Mouse (Mus musculus): Measurements from ENCODE around the gene Ubiad1. TPM values are rescaled to one million over a fixed set of nuclear protein-coding genes. Genes with fewer than 3 reads are reported as not detected.

Ubiad1 gene
- polyA plus RNA-seq, 1 experiment: 3.4 TPM

DNA sequence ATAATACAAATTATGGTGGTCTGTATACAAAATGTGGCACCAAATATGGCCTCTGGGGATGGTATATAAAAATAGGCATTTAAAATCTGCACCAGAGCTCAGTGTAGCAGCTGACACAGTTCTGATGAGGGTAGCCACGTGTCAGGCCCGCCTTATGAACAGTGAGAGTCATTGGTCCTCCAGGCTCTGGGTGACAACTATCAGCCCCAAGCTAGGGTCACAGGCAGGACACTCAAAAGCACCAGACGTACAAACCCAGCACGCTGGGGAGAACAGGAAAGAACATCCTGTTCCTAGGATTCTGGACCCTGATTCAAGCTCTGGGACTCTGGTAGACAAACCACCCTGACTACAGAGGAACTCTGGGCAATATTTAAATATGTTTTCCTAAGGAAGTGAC, 10.0 kb downstream of the Ubiad1 start:
- Histone ChIP-seq H3K4me1 (peaks cover 63% of the 10 kb centered on the region), H3K27me3 (replicated peaks) (no peaks in the 10 kb centered on the region), H3K4me3 (replicated peaks) (no peak overlapping the region), H3K9me3 (no peaks in the 10 kb centered on the region), H3K36me3 (replicated peaks; ENCODE audit: low read length) (peaks cover 85% of the 10 kb centered on the region)
- TF ChIP-seq GATA1 (IDR thresholded peaks at IDR 0.05; ENCODE audit: borderline replicate concordance, low read length) (no peak), FLI1 (IDR thresholded peaks at IDR 0.05; ENCODE audit: low read length) (no peak)

GRCm38 (mm10) chr4:148433813-148434212, 10.8 kb downstream of the Ubiad1 start:
- H3K27me3 ChIP-seq (replicated peaks): peaks cover 6% of the 10 kb centered on the region
- H3K4me1 ChIP-seq: peaks cover 66% of the 10 kb centered on the region
- H3K36me3 ChIP-seq (replicated peaks; ENCODE audit: low read length): peaks cover 78% of the 10 kb centered on the region
- TF ChIP-seq FLI1 (IDR thresholded peaks at IDR 0.05; ENCODE audit: low read length) (no peak), GATA1 (IDR thresholded peaks at IDR 0.05; ENCODE audit: borderline replicate concordance, low read length) (no peak)
- H3K9me3 ChIP-seq: no peaks in the 10 kb centered on the region
- no peak overlapping the region for H3K4me3 ChIP-seq (replicated peaks)

DNA sequence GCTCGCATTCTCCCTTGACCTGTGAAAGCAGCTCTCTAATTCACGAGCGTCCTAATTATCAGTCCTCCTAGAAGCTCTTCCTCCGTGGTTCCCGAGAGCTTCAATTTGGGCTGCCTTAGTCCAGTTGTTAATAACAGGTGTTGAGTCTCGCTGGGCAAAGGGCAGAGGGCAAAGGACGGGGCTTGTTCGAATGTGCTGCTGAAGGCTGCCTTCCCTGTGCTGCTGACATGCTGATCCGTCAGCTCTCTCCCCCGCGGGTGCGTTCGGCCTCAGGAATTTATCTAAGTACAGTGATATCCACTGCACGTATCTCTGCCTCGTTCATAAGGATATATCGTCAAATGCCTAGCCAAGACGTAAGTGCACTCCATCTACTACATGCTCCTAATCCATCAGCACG, 11.2 kb downstream of the Ubiad1 start:
- H3K27me3 ChIP-seq (replicated peaks): peaks cover 10% of the 10 kb centered on the region
- H3K4me3 ChIP-seq (replicated peaks): no peak overlapping the region
- no peak for TF ChIP-seq GATA1 (IDR thresholded peaks at IDR 0.05; ENCODE audit: borderline replicate concordance, low read length)
- TF ChIP-seq FLI1 (IDR thresholded peaks at IDR 0.05; ENCODE audit: low read length): no peak
- peaks cover 73% of the 10 kb centered on the region for H3K36me3 ChIP-seq (replicated peaks; ENCODE audit: low read length)
- H3K4me1 ChIP-seq: peaks cover 66% of the 10 kb centered on the region
- no peaks in the 10 kb centered on the region for H3K9me3 ChIP-seq

GRCm38 (mm10) chr4:148432488-148432887, 12.1 kb downstream of the Ubiad1 start:
- Histone ChIP-seq H3K4me3 (replicated peaks) (no peak overlapping the region), H3K9me3 (no peaks in the 10 kb centered on the region), H3K36me3 (replicated peaks; ENCODE audit: low read length) (peaks cover 65% of the 10 kb centered on the region), H3K4me1 (peaks cover 60% of the 10 kb centered on the region), H3K27me3 (replicated peaks) (peaks cover 14% of the 10 kb centered on the region)
- TF ChIP-seq GATA1 (IDR thresholded peaks at IDR 0.05; ENCODE audit: borderline replicate concordance, low read length) (no peak), FLI1 (IDR thresholded peaks at IDR 0.05; ENCODE audit: low read length) (no peak)

DNA sequence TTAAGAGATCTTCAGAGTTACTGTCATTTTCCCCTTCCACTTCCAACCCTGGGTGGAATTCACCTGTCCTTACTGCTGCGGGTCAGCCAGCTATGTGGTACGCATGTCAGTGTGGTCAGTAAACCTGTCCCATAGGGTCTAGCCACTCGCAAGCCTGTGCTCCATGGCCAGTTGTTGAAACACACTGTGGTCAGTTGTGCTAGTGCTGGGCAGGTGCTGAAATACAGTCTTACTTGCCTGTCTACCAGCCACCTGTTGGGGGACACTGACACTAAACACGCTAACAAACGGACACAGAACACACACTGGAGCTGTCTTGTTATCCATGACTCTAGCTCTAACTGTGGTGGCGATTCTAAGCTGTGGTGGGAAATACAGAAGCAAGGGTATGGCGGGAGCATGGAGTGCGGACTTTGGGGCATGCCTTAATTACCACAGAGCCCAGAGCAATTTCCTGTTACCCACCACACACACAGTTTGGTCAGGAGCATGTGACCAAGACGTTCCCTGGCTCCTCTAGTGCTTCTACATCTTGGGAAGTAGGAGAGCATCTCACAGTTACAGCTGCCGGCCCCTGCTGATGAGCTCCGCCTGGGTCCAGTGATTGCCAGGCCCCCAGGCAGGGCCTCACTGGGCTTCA, 13.6 kb downstream of the Ubiad1 start:
- Histone ChIP-seq H3K4me3 (replicated peaks) (no peak overlapping the region), H3K4me1 (peaks cover 56% of the 10 kb centered on the region), H3K27me3 (replicated peaks) (peaks cover 25% of the 10 kb centered on the region), H3K36me3 (replicated peaks; ENCODE audit: low read length) (peaks cover 51% of the 10 kb centered on the region), H3K9me3 (no peaks in the 10 kb centered on the region)
- no peak for TF ChIP-seq FLI1 (IDR thresholded peaks at IDR 0.05; ENCODE audit: low read length)

GRCm38 (mm10) chr4:148429686-148430085, 14.9 kb downstream of the Ubiad1 start:
- Histone ChIP-seq H3K4me3 (replicated peaks) (no peak overlapping the region), H3K9me3 (no peaks in the 10 kb centered on the region), H3K27me3 (replicated peaks) (peaks cover 28% of the 10 kb centered on the region), H3K4me1 (peaks cover 48% of the 10 kb centered on the region), H3K36me3 (replicated peaks; ENCODE audit: low read length) (peaks cover 38% of the 10 kb centered on the region)
- TF ChIP-seq FLI1 (IDR thresholded peaks at IDR 0.05; ENCODE audit: low read length): no peak
- no peak for TF ChIP-seq GATA1 (IDR thresholded peaks at IDR 0.05; ENCODE audit: borderline replicate concordance, low read length)

- H3K36me3 ChIP-seq (replicated peaks; ENCODE audit: low read length): peaks cover 32% of the 10 kb centered on the region
- peaks cover 29% of the 10 kb centered on the region for H3K27me3 ChIP-seq (replicated peaks)
- TF ChIP-seq FLI1 (IDR thresholded peaks at IDR 0.05; ENCODE audit: low read length) (no peak), GATA1 (IDR thresholded peaks at IDR 0.05; ENCODE audit: borderline replicate concordance, low read length) (no peak)
- no peak overlapping the region for H3K4me3 ChIP-seq (replicated peaks)
- H3K9me3 ChIP-seq: no peaks in the 10 kb centered on the region
- peaks cover 43% of the 10 kb centered on the region for H3K4me1 ChIP-seq
Measured at GRCm38 (mm10) chr4:148429121-148429520, 15.4 kb downstream of the Ubiad1 start.

DNA sequence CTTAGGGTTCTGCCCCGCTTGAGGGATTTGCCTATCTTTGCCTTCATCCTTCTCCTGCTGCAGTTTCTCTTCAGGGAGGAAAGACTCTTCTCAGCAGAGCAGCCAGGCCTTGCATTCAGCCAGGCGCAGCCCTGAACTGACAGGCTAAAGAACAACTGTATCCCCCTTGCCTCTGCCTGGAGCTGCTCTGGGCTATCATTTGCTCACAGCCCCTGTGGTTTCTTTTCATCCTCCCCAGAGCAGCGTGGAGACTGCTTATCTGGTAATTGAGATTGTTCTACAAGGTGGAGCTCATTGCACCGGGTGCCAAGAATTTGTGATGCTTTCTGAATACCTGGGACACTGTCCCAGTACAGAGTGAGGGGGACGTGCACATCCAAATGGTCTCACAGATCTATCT, 16.0 kb downstream of the Ubiad1 start:
- Histone ChIP-seq H3K27me3 (replicated peaks) (peaks cover 30% of the 10 kb centered on the region), H3K9me3 (no peaks in the 10 kb centered on the region), H3K36me3 (replicated peaks; ENCODE audit: low read length) (peaks cover 26% of the 10 kb centered on the region), H3K4me1 (peaks cover 37% of the 10 kb centered on the region), H3K4me3 (replicated peaks) (no peak overlapping the region)
- TF ChIP-seq FLI1 (IDR thresholded peaks at IDR 0.05; ENCODE audit: low read length) (no peak), GATA1 (IDR thresholded peaks at IDR 0.05; ENCODE audit: borderline replicate concordance, low read length) (no peak)

DNA sequence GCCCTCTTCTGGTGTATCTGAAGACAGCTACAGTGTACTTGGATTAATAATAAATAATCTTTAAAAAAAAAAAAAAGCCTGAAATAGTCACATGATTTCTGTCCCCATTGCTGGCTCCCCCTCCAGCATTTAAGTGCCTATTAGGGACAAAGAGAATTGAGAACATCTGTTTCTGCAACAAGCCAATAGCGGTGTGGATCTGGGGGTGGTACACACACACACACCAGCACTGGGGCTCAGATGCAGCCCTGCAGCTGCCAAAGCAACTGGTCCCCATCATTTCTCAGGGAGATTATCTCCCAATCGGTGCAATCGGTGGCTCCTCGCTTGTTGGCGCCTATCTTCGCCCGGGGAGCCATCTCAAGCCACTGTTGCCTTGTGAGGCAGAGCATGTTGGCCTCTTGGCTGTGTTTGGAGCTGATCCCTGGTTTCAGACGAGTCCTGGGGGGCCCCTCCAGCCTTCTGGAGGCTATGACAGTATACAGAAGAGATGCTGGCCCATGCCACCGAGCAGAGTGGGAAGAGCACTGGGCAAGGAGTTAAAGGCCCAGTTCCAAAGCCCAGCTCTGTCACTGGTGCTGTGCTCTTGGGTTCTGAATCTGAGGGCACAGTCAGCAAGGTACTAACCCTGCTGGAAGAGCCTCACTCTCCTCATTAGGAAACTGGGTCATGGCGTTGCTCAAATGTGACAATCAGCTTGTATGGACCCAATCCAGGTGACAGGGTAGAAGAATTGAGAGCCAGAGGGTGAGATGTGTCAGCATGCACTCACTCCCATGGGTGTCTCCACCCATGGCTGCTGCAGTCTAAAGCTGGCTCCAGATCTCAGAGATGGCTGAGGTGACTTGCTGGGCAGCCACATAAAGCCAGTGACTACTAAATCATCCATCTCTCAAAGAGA, 17.4 kb downstream of the Ubiad1 start:
- no peak for TF ChIP-seq GATA1 (IDR thresholded peaks at IDR 0.05; ENCODE audit: borderline replicate concordance, low read length)
- TF ChIP-seq FLI1 (IDR thresholded peaks at IDR 0.05; ENCODE audit: low read length): no peak
- peaks cover 35% of the 10 kb centered on the region for H3K27me3 ChIP-seq (replicated peaks)
- H3K9me3 ChIP-seq: no peaks in the 10 kb centered on the region
- no peak overlapping the region for H3K4me3 ChIP-seq (replicated peaks)
- H3K36me3 ChIP-seq (replicated peaks; ENCODE audit: low read length): peaks cover 13% of the 10 kb centered on the region
- peaks cover 26% of the 10 kb centered on the region for H3K4me1 ChIP-seq

DNA sequence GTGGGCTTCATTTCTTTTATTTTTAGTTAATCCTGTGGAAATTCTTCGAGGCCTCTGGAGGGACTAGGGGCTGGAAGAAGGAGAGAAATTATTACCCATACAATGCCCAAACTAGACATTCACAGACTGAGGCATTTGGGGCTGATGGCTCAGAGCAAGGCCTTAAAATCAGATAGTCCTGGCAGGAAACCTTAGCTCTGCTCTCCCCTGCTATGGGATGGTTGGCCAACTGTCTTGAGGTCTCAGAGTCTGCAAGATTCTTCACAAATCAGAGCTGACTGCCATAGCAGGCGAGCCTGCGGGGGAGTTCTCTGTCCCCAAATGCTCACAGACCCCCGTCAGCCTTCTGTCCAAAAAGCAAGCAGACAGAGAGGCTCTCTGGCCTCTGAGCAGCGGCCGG, 27.0 kb downstream of the Ubiad1 start:
- TF ChIP-seq GATA1 (IDR thresholded peaks at IDR 0.05; ENCODE audit: borderline replicate concordance, low read length): no peak
- no peak for TF ChIP-seq FLI1 (IDR thresholded peaks at IDR 0.05; ENCODE audit: low read length)
- peaks cover 61% of the 10 kb centered on the region for H3K27me3 ChIP-seq (replicated peaks)

More for the DNA sequence above, 27.0 kb downstream of the Ubiad1 start:
- peaks cover 11% of the 10 kb centered on the region for H3K4me1 ChIP-seq
- H3K4me3 ChIP-seq (replicated peaks): no peak overlapping the region
- no peaks in the 10 kb centered on the region for H3K9me3 ChIP-seq
- H3K36me3 ChIP-seq (replicated peaks; ENCODE audit: low read length): no peaks in the 10 kb centered on the region
